Mouse (Mus musculus) heart, adult 10 weeks (tissue): ENCODE data around the gene Fam217a. TPM values are rescaled to one million over a fixed set of nuclear protein-coding genes. Genes with fewer than 3 reads are reported as not detected.

ENCODE experiments used
- polyA plus RNA-seq: library from polyadenylated mRNA; stranded (reverse); fragments of 350-450 nt; fragmentation: Illumina TruSeq; extraction: RNeasy Lipid Tissue Mini Kit (QIAGEN cat#74804); gene quantifications from one replicate; pipeline ENCODE4 v1.2.3, GENCODE M21; 2014; ENCODE audit warnings: low read depth, low replicate concordance

The Fam217a gene
- polyA plus RNA-seq = 0.52 TPM

DNA sequence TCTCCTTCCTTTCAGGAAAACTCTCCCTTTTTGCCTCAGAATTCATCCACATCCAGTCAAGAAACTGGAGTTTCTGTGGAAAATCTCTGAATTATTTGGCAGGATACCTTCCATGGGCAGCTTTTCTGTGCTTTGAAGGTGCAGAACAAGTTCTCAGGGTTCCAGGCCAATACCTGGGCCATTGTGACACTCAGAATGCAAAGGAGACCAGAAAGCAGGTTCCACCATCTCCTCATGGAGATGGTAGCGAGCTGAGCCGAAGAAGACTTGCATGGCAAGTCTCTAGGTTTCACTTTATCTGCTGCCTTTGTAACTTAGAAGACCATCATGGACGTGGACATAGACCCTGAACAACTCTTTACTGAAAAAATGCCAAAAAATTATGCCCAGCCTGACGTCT is at the start of gene Fam217a, which contains the start of gene 4933417A18Rik:
TSS of gene Fam217a (minus strand) at position 101 of the 400 bp plus-strand sequence.
TSS of gene 4933417A18Rik (plus strand) at position 200 of the 400 bp plus-strand sequence.

DNA sequence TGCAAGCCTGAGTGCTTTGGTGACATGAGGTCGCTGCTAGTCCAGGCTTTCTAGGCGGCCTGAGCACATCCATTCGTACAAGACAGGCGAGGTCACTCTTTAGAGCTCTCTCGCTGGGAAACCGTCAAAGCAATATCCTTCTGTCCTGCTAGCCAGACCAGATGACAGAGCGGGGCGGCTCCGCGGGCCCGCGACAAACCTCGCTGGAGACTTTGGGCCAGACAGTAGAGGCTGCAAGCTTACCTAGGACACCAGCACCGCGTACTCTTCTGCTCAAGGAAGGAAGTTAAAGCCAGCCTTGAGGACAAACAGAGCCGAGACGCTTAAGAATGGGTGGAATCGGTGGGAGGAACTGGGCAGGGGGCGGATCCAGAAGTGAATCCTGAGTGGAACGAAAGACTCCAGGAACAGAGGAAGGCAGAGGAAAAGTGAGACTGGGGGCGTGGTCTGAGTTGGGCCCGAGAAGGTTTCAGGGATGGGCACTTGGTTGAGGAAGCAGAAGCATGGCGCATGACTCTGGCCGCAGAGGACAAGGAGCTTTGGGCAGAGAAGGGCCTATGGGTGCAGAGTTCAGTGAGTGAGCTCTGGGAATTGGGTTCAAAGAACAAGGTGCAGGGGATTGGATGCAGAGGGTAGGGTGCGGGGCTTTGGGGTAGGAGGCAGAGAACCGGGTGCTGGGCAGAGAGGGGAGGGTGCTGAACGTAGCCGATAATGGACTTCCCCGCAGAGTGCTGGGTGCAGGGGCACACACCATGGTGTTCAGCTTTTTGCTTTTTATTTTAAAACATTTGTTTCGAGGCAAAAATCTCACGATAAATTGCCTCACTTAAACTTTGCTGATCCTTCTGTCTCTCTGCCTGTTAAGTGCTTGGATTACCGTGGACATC is 39.6 kb upstream of the Fam217a start, which contains the start of gene Eci3:
TSS of gene Eci3 (minus strand) at position 300 of the 887 bp plus-strand sequence.

DNA sequence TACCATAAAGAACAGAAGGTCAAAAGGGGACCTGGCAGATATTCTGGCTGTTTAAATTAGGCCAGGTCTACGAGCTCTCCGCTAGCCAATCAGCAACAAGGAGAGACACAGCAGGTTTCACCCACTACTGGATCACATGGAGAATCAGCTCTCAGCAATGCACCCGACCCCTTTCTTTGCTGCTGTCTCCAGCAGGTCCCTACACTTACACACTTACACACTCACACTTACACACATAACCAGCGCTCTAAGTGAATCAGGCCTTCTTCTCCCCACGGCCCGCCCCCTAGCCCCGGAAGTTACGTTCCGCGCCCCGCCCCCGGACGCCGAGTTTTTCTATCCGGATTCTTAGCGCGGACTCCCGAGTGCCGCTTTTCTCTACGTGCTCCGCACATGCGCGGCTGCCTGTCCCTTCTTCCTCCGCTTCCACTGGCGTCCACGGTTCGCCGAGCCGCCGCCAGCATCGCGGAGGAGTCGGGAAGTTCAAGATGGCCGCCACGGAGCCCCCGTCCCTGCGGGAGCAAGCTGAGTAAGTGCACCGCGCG is 48.9 kb downstream of the Fam217a start, which contains the start of gene Prpf4b:
TSS of gene Prpf4b (plus strand) at position 137 of the 545 bp plus-strand sequence.

Other genes starting within 250 kb of the Fam217a start
- gene Fam50b, start 189.5 kb downstream of the Fam217a start, polyA plus RNA-seq = not detected
- gene Prpf4b, start 49.0 kb downstream of the Fam217a start, polyA plus RNA-seq = 48.9 TPM
- gene 4933417A18Rik, start 99 bp upstream of the Fam217a start, polyA plus RNA-seq = not detected
- gene Eci3, start 39.5 kb upstream of the Fam217a start, polyA plus RNA-seq = 0.37 TPM
- gene Eci2, start 102.8 kb upstream of the Fam217a start, polyA plus RNA-seq = 244 TPM